Mouse (Mus musculus): ENCODE results near the gene Agap2.
"Not testable (repeated sequence)": the region's sequence is repeated elsewhere in the genome, so short reads cannot be mapped to it uniquely, and the experiment has no call there.

The Agap2 gene

DNA sequence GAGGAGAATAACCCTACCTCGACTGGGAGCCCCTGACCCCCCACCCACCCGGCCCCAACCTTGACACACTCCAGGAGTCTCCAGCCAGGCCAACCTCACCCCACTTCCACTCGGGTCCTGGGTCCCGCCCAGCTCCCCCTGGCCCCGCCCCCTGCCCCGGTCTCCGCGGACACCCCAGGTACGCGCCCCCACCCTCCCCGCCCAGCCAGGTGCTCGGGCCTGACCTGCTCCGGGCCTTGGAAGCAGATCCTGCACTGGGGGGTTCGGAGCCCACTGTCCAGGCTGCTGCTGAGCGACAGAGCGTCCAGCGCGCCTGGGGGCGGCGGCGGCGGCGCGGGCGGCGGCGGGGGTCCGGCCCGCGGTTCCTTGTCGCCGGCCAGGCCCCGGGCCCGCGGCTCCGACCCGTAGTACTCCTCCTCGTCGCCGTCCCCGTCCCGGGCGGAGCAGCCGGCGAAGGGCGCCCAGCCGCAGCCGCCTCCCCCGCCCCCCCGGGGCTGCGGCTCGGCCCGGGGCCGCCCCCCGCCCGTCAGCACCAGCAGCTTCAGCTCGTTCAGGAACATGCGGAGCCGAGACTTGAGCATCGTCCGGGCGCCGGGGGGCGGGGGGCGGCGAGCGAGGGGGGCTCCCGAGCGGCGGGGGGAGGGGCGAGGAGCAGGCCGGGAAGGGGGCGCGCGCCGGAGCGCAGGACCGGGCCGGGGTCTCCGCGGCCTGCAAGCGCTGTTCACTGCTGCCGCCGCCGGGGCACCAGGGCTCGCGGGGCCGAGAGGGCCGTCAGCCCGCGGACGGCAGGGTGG lies 15.7 kb upstream of the Agap2 start:
- DNase-seq (ENCODE audit: low spot score in 2 of 2): peak in 1 of 2 experiments; percentile 54

DNA sequence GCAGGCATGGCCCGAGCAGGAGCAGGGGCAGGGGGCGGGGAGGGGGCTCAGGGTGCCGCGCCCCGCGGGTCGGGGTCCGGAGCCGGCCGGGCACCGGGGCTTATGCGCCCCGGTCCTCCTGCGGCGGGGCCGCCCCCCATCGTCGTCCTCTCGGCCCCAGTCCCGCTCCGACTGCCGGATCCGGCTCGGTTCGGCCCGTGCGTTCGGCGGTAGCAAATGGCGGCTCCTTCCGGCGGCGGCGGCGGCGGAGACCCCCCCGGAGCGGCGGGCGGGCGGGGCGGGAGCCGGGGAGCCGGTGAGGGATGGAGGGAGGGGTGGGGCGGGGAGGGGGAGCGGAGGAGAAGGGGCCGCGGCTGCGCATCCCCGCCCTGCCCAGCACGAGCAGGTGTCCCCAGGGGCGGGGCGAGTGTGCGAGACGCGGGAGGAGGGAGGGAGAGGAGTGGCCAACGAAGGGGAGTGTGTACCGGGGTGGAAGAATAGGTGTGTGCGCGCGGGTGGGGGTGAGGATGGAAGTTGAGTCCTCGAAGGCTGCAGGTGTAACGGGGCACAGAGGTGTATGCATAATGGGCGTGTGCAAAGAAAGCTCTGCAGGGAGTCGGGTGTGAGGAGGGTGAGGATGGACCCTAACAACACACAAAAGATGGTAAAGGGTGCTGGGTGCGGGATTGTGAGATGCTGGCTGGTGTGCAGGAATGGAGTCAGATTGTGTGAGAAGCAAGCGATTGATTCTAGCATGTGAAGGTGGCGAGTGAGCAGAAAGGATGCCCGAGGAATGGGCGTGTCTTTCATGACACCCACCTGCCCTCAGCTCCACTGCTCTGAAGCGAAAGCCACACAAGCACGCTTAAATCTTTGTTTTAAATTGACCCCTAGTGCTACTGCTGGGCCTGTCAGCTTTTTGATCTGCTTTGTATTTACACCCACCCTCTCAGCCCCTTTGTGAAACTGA lies 14.8 kb upstream of the Agap2 start, which contains the start of gene March9:
TSS of gene March9 (minus strand) at position 217 of the 949 bp plus-strand sequence.
- DNase-seq (ENCODE audit: low spot score in 2 of 2): peak; percentile 78 to 80

DNA sequence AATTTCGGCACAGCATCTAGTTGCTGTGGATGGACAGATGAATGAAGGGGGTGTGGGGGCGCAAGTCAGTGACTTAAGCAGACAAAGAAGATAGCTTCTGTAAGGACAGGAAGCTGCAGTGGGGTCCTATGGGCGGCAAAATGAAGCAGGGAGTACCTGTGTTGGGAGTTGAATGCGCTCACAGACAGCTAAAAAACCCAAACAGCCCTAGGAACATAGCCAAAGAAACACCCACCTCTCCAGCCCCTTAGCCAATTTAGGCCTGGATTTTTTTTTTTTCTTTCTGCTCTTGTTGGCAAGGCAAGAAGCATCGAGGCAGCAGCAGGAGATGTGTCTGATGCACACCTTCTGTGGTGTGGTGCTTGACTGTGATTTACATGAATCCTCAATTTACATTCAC lies 14.0 kb upstream of the Agap2 start:
- DNase-seq (ENCODE audit: low spot score in 2 of 2): no peak

DNA sequence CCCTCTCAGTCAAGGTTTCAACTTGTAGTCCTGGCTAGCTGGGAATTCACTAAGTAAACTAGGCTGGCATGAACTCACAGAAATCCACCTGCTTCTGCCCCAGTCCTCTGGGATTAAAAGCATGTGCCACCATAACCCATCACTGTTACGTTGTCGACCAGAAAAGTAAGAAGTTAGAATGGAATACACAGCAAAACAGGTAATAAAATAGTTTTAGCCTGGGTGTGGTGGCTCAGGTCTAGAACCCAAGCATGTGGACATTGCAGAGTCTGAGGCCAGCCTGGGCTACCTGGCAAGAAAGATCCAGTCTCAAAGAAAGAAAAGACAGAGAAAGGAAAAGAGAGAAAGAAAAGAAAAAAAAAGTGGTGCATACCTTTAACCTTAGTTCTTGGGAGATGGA lies 13.6 kb upstream of the Agap2 start:
- DNase-seq (ENCODE audit: low spot score in 2 of 2): no peak

DNA sequence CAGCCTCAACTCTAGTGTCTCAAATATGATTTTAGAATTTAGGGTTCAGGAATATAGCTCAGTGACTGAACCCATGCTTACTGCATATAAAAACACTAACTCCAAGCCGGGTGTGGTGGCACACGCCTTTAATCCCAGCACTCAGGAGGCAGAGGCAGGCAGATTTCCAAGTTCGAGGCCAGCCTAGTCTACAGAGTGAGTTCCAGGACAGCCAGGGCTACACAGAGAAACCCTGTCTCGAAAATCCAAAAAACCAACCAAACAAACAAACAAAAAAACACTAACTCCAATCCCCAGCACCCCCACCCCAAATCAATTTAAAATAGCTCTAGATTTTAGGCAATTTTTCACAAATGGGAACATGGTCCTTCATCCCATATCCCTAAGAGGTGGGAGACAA lies 13.0 kb upstream of the Agap2 start:
- not testable (repeated sequence) for DNase-seq (ENCODE audit: low spot score in 2 of 2)

GRCm38 (mm10) chr10:127062503-127062902 lies 12.6 kb upstream of the Agap2 start:
- DNase-seq (ENCODE audit: low spot score in 2 of 2): no peak

- peak; percentile 99 for DNase-seq (ENCODE audit: low spot score in 2 of 2)
Measured at GRCm38 (mm10) chr10:127063239-127063872, 11.7 kb upstream of the Agap2 start, which contains the start of gene Cdk4. TSS of gene Cdk4 (plus strand) at chr10:127063534.

DNA sequence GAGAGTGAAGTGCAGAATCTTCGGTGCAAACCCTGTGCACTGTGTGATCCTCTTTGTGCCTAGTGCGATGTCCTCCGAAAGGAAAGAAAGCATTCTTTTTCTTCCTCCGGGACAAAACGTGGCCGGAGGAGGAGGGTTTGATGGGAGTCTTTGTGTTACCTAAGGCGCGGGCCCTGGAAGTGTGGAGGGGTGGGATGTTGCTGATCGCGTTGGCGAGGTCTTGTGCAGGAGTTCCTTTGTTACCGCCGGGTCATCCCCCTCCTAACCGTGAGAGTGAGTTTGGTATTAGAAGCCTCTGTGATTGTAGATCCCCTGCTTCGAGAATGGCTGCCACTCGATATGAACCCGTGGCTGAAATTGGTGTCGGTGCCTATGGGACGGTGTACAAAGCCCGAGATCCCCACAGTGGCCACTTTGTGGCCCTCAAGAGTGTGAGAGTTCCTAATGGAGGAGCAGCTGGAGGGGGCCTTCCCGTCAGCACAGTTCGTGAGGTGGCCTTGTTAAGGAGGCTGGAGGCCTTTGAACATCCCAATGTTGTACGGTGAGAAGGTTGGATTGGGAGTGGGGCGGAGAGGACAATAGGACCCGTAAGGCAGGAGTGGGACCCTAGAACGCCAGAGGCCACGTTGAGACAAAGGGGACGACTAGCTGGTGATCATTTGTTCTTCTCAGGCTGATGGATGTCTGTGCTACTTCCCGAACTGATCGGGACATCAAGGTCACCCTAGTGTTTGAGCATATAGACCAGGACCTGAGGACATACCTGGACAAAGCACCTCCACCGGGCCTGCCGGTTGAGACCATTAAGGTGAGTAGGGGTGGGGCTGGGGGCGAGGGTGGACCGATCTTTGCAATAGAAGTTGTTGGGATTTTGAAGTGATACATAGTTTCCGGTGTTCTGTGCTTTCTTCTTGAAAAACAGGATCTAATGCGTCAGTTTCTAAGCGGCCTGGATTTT lies 10.9 kb upstream of the Agap2 start:
- DNase-seq (ENCODE audit: low spot score in 2 of 2): no peak

DNA sequence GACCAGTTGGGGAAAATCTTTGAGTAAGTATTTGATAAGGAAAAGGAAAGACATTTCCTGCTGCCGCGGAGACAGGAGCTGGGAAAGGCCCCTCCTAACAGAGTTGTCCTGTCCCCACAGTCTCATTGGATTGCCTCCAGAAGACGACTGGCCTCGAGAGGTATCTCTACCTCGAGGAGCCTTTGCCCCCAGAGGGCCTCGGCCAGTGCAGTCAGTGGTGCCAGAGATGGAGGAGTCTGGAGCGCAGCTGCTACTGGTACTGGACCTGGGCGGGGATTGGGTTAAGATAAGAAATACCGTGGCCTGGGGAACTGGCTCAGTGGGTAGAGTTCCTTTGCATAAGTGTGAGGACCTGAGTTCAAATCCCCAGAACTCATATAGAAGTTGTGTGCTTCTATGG lies 9.1 kb upstream of the Agap2 start:
- no peak for DNase-seq (ENCODE audit: low spot score in 2 of 2)

- DNase-seq (ENCODE audit: low spot score in 2 of 2): no peak
Measured at GRCm38 (mm10) chr10:127066519-127067018, 8.5 kb upstream of the Agap2 start.

DNA sequence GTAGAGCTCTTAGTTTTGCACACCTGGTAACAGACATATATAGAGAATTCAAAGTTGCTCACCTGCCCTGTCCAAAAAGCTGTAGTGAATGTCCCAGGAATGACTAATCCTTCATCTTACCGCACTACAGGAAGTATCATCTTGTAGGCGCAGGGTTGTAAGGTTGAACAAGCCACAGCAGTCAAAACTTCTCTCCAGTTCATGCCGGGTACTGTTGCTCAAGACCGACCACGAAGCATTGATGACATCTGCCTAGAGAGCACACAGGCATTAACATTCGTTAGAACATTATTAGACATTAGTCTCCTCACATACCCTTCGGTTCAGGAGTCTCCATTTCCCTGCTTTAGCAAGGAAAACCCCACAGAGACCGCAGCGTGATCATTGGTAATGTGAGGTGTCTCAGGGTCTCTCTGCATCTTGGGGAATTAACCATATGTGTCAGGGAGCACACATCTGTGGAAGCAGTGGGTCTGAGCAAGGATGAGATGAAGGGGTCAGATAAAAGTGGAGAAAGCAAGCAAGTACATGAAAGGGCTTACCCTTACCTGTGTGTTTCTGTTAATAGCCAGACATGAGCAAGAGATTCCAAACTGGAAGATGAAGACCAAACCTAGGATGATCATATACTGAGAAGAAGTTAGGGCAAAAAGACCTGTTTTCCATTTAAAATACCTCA lies 6.6 kb upstream of the Agap2 start:
- DNase-seq (ENCODE audit: low spot score in 2 of 2): no peak

DNA sequence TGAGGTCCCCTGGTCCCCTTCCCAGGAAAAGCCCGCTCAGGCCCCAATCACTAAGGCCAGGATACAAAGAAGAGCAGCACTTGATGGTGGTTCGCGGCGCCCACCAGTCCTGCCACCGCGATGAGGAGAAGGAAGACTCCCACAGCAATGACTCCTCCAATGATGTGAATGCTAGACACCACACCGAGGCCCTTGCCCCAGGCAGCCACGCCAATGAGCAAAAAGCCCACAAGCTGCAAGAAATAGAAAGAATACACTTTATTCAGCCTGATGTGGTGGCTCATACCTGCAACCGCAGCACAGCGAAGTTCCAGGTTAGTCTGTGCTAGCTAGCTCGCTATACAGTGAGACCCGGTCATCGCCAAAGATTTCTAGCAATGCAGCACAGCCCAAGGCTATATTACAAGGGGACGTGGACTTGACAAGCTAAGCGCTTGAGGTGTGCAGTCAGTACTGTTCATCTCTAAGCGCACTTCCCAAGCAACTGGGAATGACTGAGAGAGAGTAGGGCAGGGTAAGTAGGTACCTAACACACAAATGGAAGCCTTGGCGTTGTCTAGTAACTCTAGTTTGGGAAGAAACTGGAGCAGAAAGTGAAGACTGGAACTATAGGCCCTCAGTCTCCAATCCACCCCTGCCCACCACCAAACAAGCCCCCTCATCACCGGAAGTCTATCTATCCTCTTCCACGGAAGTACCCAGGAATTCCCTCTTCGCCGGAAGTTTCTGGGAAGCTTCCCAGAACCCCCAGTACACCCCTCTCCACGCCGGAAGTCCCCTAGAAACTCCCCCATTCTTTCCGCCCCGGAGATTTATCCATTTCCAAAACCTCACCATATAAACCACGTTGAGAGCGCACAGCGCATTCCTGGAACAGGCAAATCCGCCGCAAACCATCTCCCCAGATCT lies 5.5 kb upstream of the Agap2 start:
- DNase-seq (ENCODE audit: low spot score in 2 of 2): no peak

DNA sequence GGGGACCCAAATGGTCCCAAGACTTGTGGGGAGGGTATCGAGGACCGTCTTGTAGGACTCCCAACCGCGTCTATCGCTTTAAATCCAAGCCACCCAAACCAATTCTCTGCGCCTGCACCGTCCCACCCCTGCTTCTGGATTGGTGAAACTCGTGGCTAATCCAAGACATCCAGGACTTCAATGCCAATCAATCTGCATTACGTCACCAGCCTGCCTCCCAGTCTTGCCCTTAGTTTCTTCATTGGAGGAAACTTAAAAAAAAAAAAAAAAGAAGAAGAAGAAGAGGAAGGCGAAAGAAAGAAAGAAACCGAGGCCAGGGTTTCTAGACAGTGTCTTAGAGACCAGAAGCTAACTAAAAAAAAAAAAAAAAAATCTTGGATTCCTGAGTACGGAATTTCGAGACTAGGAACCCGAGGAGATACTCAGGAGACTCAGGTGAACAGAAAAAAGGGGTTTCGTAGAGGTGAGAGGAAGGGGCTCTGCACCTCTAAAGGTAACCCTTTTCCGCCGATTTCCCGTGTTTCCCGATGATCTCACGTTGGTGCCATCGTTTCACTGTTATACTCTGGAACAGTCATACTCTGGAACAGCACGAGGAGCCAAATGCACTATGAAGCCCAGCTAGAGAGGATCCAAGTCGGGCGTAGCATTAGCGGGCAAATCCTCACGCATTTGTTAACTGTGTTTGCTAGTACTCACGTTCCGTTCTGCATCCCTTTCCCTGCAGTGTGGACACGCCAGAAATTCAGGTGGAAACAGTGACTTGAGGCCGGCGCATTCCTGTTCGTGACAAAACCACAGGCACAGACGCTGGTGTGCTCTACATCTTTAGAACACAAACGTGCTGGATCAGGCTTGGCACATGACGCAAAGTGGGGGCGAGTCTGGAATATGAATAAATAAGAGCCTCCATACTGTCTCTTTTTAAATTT lies 4.6 kb upstream of the Agap2 start, which contains the start of gene Tspan31:
TSS of gene Tspan31 (minus strand) at position 75 of the 932 bp plus-strand sequence.
- peak; percentile 90 to 92 for DNase-seq (ENCODE audit: low spot score in 2 of 2)

- no peak for DNase-seq (ENCODE audit: low spot score in 2 of 2)
Measured at GRCm38 (mm10) chr10:127071203-127071602, 3.9 kb upstream of the Agap2 start.

GRCm38 (mm10) chr10:127072270-127072669 lies 2.8 kb upstream of the Agap2 start:
- DNase-seq (ENCODE audit: low spot score in 2 of 2): not testable (repeated sequence)

DNA sequence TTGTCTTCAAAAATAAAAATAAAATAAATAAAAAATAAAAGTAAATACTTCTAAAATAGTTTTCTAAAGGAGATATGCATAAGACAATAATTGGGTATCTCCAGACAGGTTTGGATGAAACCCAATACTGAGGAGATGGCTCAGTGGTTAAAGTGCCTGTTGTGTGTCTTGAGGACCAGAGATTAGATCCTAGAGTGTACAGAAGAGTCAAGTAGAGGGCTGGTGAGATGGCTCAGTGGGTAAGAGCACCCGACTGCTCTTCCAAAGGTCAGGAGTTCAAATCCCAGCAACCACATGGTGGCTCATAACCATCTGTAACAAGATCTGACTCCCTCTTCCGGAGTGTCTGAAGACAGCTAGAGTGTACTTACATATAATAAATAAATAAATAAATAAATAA lies 2.1 kb upstream of the Agap2 start:
- DNase-seq (ENCODE audit: low spot score in 2 of 2): not testable (repeated sequence)

- DNase-seq (ENCODE audit: low spot score in 2 of 2): no peak
Measured at GRCm38 (mm10) chr10:127073981-127074380, 1.1 kb upstream of the Agap2 start.

- DNase-seq (ENCODE audit: low spot score in 2 of 2): no peak
Measured at GRCm38 (mm10) chr10:127075651-127076050, 567 bp downstream of the Agap2 start.
